Mouse (Mus musculus) right cerebral cortex, postnatal 14 days (tissue): ENCODE data around the gene Kif26b.

ENCODE experiments used
- DNase-seq: peaks from one replicate; pipeline ENCODE4 v3.0.0; 2022

Kif26b gene

GRCm38 (mm10) chr1:178936976-178937375, 408.1 kb downstream of the Kif26b start:
- DNase-seq, result no peak

- no peak for DNase-seq
These were observed 411.4 kb downstream of the Kif26b start for GRCm38 (mm10) chr1:178940353-178940752.

GRCm38 (mm10) chr1:178942251-178942963, 413.5 kb downstream of the Kif26b start:
- DNase-seq, result no peak

GRCm38 (mm10) chr1:178952910-178953309, 424.0 kb downstream of the Kif26b start:
- DNase-seq, result no peak

- DNase-seq, result no peak
These were observed 429.7 kb downstream of the Kif26b start for GRCm38 (mm10) chr1:178958641-178959040.

GRCm38 (mm10) chr1:178960015-178960559, 431.2 kb downstream of the Kif26b start:
- DNase-seq, result peak; percentile 96

GRCm38 (mm10) chr1:178961661-178962060, 432.7 kb downstream of the Kif26b start:
- DNase-seq, result no peak

- DNase-seq, result no peak
These were observed 443.1 kb downstream of the Kif26b start for GRCm38 (mm10) chr1:178972055-178972454.

GRCm38 (mm10) chr1:178978617-178979245, 449.8 kb downstream of the Kif26b start:
- DNase-seq, result no peak

GRCm38 (mm10) chr1:178980185-178980584, 451.3 kb downstream of the Kif26b start:
- DNase-seq, result no peak

- no peak for DNase-seq
These were observed 452.7 kb downstream of the Kif26b start for GRCm38 (mm10) chr1:178981641-178982040.

GRCm38 (mm10) chr1:178988176-178988575, 459.3 kb downstream of the Kif26b start:
- DNase-seq, result no peak
